Mouse (Mus musculus) T-cell, adult 66 days (primary cell): ENCODE results near the gene Olfr193. TPM values are rescaled to one million over a fixed set of nuclear protein-coding genes. Genes with fewer than 3 reads are reported as not detected.

Experiments used
- total RNA-seq, 2 experiments: library from RNA; stranded (reverse); gene quantifications; 3 replicates in 1 of 2; 4 replicates in 1 of 2; pipeline ENCODE4 v1.2.4; 2023

The Olfr193 gene
- not detected for total RNA-seq

DNA sequence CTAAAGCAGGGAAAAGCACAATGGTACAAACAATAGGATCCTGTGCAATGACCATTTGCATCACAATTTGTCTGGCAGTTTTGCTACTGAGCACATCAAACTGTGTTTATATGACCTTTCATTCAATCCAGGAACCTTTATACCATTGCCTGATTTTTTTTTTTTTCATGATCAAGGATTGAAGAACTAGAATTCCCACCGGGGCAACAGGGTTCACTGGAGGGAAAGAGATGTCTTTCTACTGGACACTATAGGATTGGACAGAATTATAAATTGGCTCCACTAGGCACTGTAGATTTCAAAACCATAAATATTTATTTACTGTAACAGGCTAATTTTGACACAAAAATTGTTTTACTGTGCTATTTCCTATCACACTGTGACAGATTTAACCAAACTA lies at the start of gene Olfr193:
Gene Olfr193, minus strand, starts transcription at position 101 of the 400 bp plus-strand sequence.

GRCm38 (mm10) chr16:59146746-59147145 lies 35.1 kb upstream of the Olfr193 start, which contains the start of gene Olfr195:
Olfr195 (plus strand) TSS chr16:59147046.

GRCm38 (mm10) chr16:59120969-59121368 lies 9.3 kb upstream of the Olfr193 start, which contains the start of gene Olfr194:
Olfr194 (minus strand) TSS chr16:59121069.

DNA sequence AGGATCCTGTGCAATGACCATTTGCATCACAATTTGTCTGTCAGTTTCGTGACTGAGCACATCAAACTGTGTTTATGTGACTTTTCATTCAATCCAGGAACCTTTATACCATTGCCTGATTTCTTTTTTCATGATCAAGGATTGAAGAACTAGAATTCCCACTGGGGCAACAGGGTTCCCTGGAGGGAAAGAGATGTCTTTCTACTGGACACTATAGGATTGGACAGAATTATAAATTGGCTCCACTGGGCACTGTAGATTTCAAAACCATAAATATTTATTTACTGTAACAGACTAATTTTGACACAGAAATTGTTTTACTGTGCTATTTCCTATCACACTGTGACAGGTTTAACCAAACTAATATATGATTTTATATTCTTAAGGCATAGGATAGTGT lies 22.0 kb downstream of the Olfr193 start, which contains the start of gene Olfr191:
Gene Olfr191, minus strand, starts transcription at position 101 of the 400 bp plus-strand sequence.

DNA sequence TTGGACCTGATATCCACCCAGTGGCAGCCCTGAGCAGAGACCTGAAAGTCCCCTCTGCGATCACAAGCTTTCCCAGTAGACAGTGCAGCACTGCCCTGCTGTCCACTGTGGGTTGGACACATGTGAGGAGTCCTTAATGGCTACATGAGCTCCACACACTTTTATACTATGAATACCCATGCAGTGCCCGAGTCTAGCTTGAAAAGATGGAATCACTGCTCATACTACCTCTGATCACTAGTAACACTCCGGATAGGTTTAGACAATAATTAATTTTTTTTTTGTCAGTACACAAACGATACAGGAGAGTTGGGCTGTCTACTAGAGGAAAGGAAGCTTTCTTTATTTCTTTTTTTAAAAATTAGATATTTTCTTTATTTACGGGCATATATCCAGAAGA lies 33.8 kb downstream of the Olfr193 start, which contains the start of gene Olfr190:
Gene Olfr190, minus strand, starts transcription at position 101 of the 400 bp plus-strand sequence.

Other genes starting within 250 kb of the Olfr193 start
- not detected for gene Olfr177, start 237.1 kb downstream of the Olfr193 start, total RNA-seq
- gene Olfr178, start 219.8 kb downstream of the Olfr193 start, total RNA-seq: not detected
- not detected for gene Olfr181, start 183.1 kb downstream of the Olfr193 start, total RNA-seq
- not detected for gene Olfr180, start 182.5 kb downstream of the Olfr193 start, total RNA-seq
- gene Olfr183, start 116.5 kb downstream of the Olfr193 start, total RNA-seq: not detected
- not detected for gene Olfr186, start 81.6 kb downstream of the Olfr193 start, total RNA-seq
- not detected for gene Olfr187, start 72.1 kb downstream of the Olfr193 start, total RNA-seq
- gene Olfr190, start 33.9 kb downstream of the Olfr193 start, total RNA-seq: not detected
- not detected for gene Olfr191, start 22.1 kb downstream of the Olfr193 start, total RNA-seq
- gene Olfr194, start 9.2 kb upstream of the Olfr193 start, total RNA-seq: not detected
- gene Olfr195, start 35.2 kb upstream of the Olfr193 start, total RNA-seq: not detected
- gene Olfr196, start 58.6 kb upstream of the Olfr193 start, total RNA-seq: not detected
- gene Olfr198, start 91.7 kb upstream of the Olfr193 start, total RNA-seq: not detected
- gene Olfr199, start 107.9 kb upstream of the Olfr193 start, total RNA-seq: not detected
- gene Olfr201, start 160.8 kb upstream of the Olfr193 start, total RNA-seq: not detected
- gene Olfr202, start 174.9 kb upstream of the Olfr193 start, total RNA-seq: not detected
- not detected for gene Olfr203, start 187.0 kb upstream of the Olfr193 start, total RNA-seq
- not detected for gene Olfr204, start 206.4 kb upstream of the Olfr193 start, total RNA-seq
- gene Olfr205, start 219.3 kb upstream of the Olfr193 start, total RNA-seq: not detected
- not detected for gene Olfr206, start 237.4 kb upstream of the Olfr193 start, total RNA-seq